Mouse (Mus musculus): ENCODE results near the gene Cd52. TPM values are rescaled to one million over a fixed set of nuclear protein-coding genes. Genes with fewer than 3 reads are reported as not detected.
A peak's percentile ranks its signal among the peaks of the same experiment; 100 is the strongest.

Gene Cd52
- polyA plus RNA-seq, 1 experiment from 2014 or later: 19.3 TPM

GRCm38 (mm10) chr4:134122281-134122680 lies 27.4 kb upstream of the Cd52 start:
- DNase-seq (ENCODE audit: low spot score): peak; percentile 46
- H3K4me3 ChIP-seq (ENCODE audit: low read depth, low read length): no peak overlapping the region
- H3K27ac ChIP-seq (replicated peaks; ENCODE audit: low read depth, low read length): no peak overlapping the region
- no peaks in the 10 kb centered on the region for H3K27me3 ChIP-seq (replicated peaks; ENCODE audit: control insufficient read depth, insufficient read depth, low read length)
- no peak overlapping the region for H3K4me2 ChIP-seq (ENCODE audit: low read depth, low read length)
- no peaks in the 10 kb centered on the region for H3K36me3 ChIP-seq (ENCODE audit: control insufficient read depth, insufficient read depth, low read length)
- WGBS: 58% methylated on average over 3 of the region's 3 CpGs
- no peaks in the 10 kb centered on the region for H3K4me1 ChIP-seq (ENCODE audit: control insufficient read depth, insufficient read depth, low read length)
- no peak overlapping the region for H3K9ac ChIP-seq (ENCODE audit: low read depth, low read length)
- no peaks in the 10 kb centered on the region for H3K9me3 ChIP-seq (ENCODE audit: control insufficient read depth, low read length)
- no peak for ATAC-seq (ENCODE audit: low read depth)

- no peaks in the 10 kb centered on the region for H3K9me3 ChIP-seq (ENCODE audit: control insufficient read depth, low read length)
- H3K9ac ChIP-seq (ENCODE audit: low read depth, low read length): no peak overlapping the region
- no peak overlapping the region for H3K4me3 ChIP-seq (ENCODE audit: low read depth, low read length)
- WGBS: 48% methylated on average over 3 of the region's 4 CpGs
- no peaks in the 10 kb centered on the region for H3K36me3 ChIP-seq (ENCODE audit: control insufficient read depth, insufficient read depth, low read length)
- H3K27ac ChIP-seq (replicated peaks; ENCODE audit: low read depth, low read length): no peak overlapping the region; the same call in 1 of the 2 replicates
- H3K27me3 ChIP-seq (replicated peaks; ENCODE audit: control insufficient read depth, insufficient read depth, low read length): no peaks in the 10 kb centered on the region
- DNase-seq (ENCODE audit: low spot score): peak; percentile 23
- H3K4me1 ChIP-seq (ENCODE audit: control insufficient read depth, insufficient read depth, low read length): no peaks in the 10 kb centered on the region
- no peak for ATAC-seq (ENCODE audit: low read depth)
- H3K4me2 ChIP-seq (ENCODE audit: low read depth, low read length): no peak overlapping the region
Measured at GRCm38 (mm10) chr4:134121571-134121970, 26.7 kb upstream of the Cd52 start.

- Histone ChIP-seq H3K4me1 (ENCODE audit: control insufficient read depth, insufficient read depth, low read length) (no peaks in the 10 kb centered on the region), H3K4me2 (ENCODE audit: low read depth, low read length) (no peak overlapping the region), H3K36me3 (ENCODE audit: control insufficient read depth, insufficient read depth, low read length) (no peaks in the 10 kb centered on the region), H3K27ac (replicated peaks; ENCODE audit: low read depth, low read length) (no peak overlapping the region; the same call in 1 of the 2 replicates), H3K9me3 (ENCODE audit: control insufficient read depth, low read length) (no peaks in the 10 kb centered on the region), H3K4me3 (ENCODE audit: low read depth, low read length) (no peak overlapping the region), H3K9ac (ENCODE audit: low read depth, low read length) (no peak overlapping the region), H3K27me3 (replicated peaks; ENCODE audit: control insufficient read depth, insufficient read depth, low read length) (no peaks in the 10 kb centered on the region)
- DNase-seq (ENCODE audit: low spot score) (no peak), ATAC-seq (ENCODE audit: low read depth) (no peak)
- WGBS: 84% methylated on average over 4 of the region's 4 CpGs
Measured at GRCm38 (mm10) chr4:134120916-134121315, 26.0 kb upstream of the Cd52 start.

- no peak for ATAC-seq (ENCODE audit: low read depth)
- no peaks in the 10 kb centered on the region for H3K36me3 ChIP-seq (ENCODE audit: control insufficient read depth, insufficient read depth, low read length)
- no peaks in the 10 kb centered on the region for H3K27me3 ChIP-seq (replicated peaks; ENCODE audit: control insufficient read depth, insufficient read depth, low read length)
- H3K4me2 ChIP-seq (ENCODE audit: low read depth, low read length): no peak overlapping the region
- WGBS: 68% methylated on average over 6 of the region's 6 CpGs
- no peak overlapping the region for H3K4me3 ChIP-seq (ENCODE audit: low read depth, low read length)
- no peak overlapping the region for H3K9ac ChIP-seq (ENCODE audit: low read depth, low read length)
- H3K27ac ChIP-seq (replicated peaks; ENCODE audit: low read depth, low read length): no peak overlapping the region
- no peaks in the 10 kb centered on the region for H3K9me3 ChIP-seq (ENCODE audit: control insufficient read depth, low read length)
- no peak for DNase-seq (ENCODE audit: low spot score)
- H3K4me1 ChIP-seq (ENCODE audit: control insufficient read depth, insufficient read depth, low read length): no peaks in the 10 kb centered on the region
Measured at GRCm38 (mm10) chr4:134120192-134120805, 25.4 kb upstream of the Cd52 start.

- no peaks in the 10 kb centered on the region for H3K4me1 ChIP-seq (ENCODE audit: control insufficient read depth, insufficient read depth, low read length)
- no peak overlapping the region for H3K9ac ChIP-seq (ENCODE audit: low read depth, low read length)
- no peak overlapping the region for H3K27ac ChIP-seq (replicated peaks; ENCODE audit: low read depth, low read length)
- no peak overlapping the region for H3K4me3 ChIP-seq (ENCODE audit: low read depth, low read length)
- 64% methylated on average over 9 of the region's 9 CpGs for WGBS
- H3K27me3 ChIP-seq (replicated peaks; ENCODE audit: control insufficient read depth, insufficient read depth, low read length): no peaks in the 10 kb centered on the region
- no peak for ATAC-seq (ENCODE audit: low read depth)
- no peaks in the 10 kb centered on the region for H3K36me3 ChIP-seq (ENCODE audit: control insufficient read depth, insufficient read depth, low read length)
- DNase-seq (ENCODE audit: low spot score): no peak
- H3K9me3 ChIP-seq (ENCODE audit: control insufficient read depth, low read length): no peaks in the 10 kb centered on the region
- no peak overlapping the region for H3K4me2 ChIP-seq (ENCODE audit: low read depth, low read length)
Measured at GRCm38 (mm10) chr4:134119644-134120043, 24.8 kb upstream of the Cd52 start.

- H3K27me3 ChIP-seq (replicated peaks; ENCODE audit: control insufficient read depth, insufficient read depth, low read length): no peaks in the 10 kb centered on the region
- no peak overlapping the region for H3K4me3 ChIP-seq (ENCODE audit: low read depth, low read length)
- H3K9ac ChIP-seq (ENCODE audit: low read depth, low read length): no peak overlapping the region
- no peak overlapping the region for H3K4me2 ChIP-seq (ENCODE audit: low read depth, low read length)
- no peaks in the 10 kb centered on the region for H3K36me3 ChIP-seq (ENCODE audit: control insufficient read depth, insufficient read depth, low read length)
- DNase-seq (ENCODE audit: low spot score) (no peak), ATAC-seq (ENCODE audit: low read depth) (no peak)
- H3K27ac ChIP-seq (replicated peaks; ENCODE audit: low read depth, low read length): no peak overlapping the region
- 49% methylated on average over 5 of the region's 5 CpGs for WGBS
- H3K4me1 ChIP-seq (ENCODE audit: control insufficient read depth, insufficient read depth, low read length): no peaks in the 10 kb centered on the region
- no peaks in the 10 kb centered on the region for H3K9me3 ChIP-seq (ENCODE audit: control insufficient read depth, low read length)
Measured at GRCm38 (mm10) chr4:134119042-134119441, 24.2 kb upstream of the Cd52 start.

GRCm38 (mm10) chr4:134118126-134118800 lies 23.4 kb upstream of the Cd52 start:
- Histone ChIP-seq H3K27me3 (replicated peaks; ENCODE audit: control insufficient read depth, insufficient read depth, low read length) (no peaks in the 10 kb centered on the region), H3K27ac (replicated peaks; ENCODE audit: low read depth, low read length) (no peak overlapping the region), H3K4me3 (ENCODE audit: low read depth, low read length) (no peak overlapping the region), H3K4me1 (ENCODE audit: control insufficient read depth, insufficient read depth, low read length) (no peaks in the 10 kb centered on the region), H3K36me3 (ENCODE audit: control insufficient read depth, insufficient read depth, low read length) (no peaks in the 10 kb centered on the region), H3K9ac (ENCODE audit: low read depth, low read length) (no peak overlapping the region), H3K9me3 (ENCODE audit: control insufficient read depth, low read length) (no peaks in the 10 kb centered on the region), H3K4me2 (ENCODE audit: low read depth, low read length) (no peak overlapping the region)
- WGBS: 66% methylated on average over 14 of the region's 14 CpGs
- DNase-seq (ENCODE audit: low spot score) (no peak), ATAC-seq (ENCODE audit: low read depth) (no peak)

- peak; percentile 16 for DNase-seq (ENCODE audit: low spot score)
- no peaks in the 10 kb centered on the region for H3K27me3 ChIP-seq (replicated peaks; ENCODE audit: control insufficient read depth, insufficient read depth, low read length)
- no peaks in the 10 kb centered on the region for H3K4me1 ChIP-seq (ENCODE audit: control insufficient read depth, insufficient read depth, low read length)
- no peaks in the 10 kb centered on the region for H3K36me3 ChIP-seq (ENCODE audit: control insufficient read depth, insufficient read depth, low read length)
- no peak overlapping the region for H3K9ac ChIP-seq (ENCODE audit: low read depth, low read length)
- no peak for ATAC-seq (ENCODE audit: low read depth)
- no peaks in the 10 kb centered on the region for H3K9me3 ChIP-seq (ENCODE audit: control insufficient read depth, low read length)
- no peak overlapping the region for H3K4me2 ChIP-seq (ENCODE audit: low read depth, low read length)
- H3K27ac ChIP-seq (replicated peaks; ENCODE audit: low read depth, low read length): no peak overlapping the region
- WGBS: 71% methylated on average over 8 of the region's 8 CpGs
- no peak overlapping the region for H3K4me3 ChIP-seq (ENCODE audit: low read depth, low read length)
Measured at GRCm38 (mm10) chr4:134117012-134117411, 22.1 kb upstream of the Cd52 start.

- Histone ChIP-seq H3K9me3 (ENCODE audit: control insufficient read depth, low read length) (no peaks in the 10 kb centered on the region), H3K4me3 (ENCODE audit: low read depth, low read length) (no peak overlapping the region), H3K27ac (replicated peaks; ENCODE audit: low read depth, low read length) (no peak overlapping the region), H3K36me3 (ENCODE audit: control insufficient read depth, insufficient read depth, low read length) (no peaks in the 10 kb centered on the region), H3K4me2 (ENCODE audit: low read depth, low read length) (no peak overlapping the region), H3K9ac (ENCODE audit: low read depth, low read length) (no peak overlapping the region), H3K27me3 (replicated peaks; ENCODE audit: control insufficient read depth, insufficient read depth, low read length) (no peaks in the 10 kb centered on the region), H3K4me1 (ENCODE audit: control insufficient read depth, insufficient read depth, low read length) (no peaks in the 10 kb centered on the region)
- ATAC-seq (ENCODE audit: low read depth) (no peak), DNase-seq (ENCODE audit: low spot score) (no peak)
- WGBS: 85% methylated on average over 2 of the region's 2 CpGs
Measured at GRCm38 (mm10) chr4:134116501-134116900, 21.6 kb upstream of the Cd52 start.

Data from embryonic facial prominence, embryonic 14.5 days (tissue).